Mouse (Mus musculus): Measurements from ENCODE around the gene Tgfbr2.

The Tgfbr2 gene

DNA sequence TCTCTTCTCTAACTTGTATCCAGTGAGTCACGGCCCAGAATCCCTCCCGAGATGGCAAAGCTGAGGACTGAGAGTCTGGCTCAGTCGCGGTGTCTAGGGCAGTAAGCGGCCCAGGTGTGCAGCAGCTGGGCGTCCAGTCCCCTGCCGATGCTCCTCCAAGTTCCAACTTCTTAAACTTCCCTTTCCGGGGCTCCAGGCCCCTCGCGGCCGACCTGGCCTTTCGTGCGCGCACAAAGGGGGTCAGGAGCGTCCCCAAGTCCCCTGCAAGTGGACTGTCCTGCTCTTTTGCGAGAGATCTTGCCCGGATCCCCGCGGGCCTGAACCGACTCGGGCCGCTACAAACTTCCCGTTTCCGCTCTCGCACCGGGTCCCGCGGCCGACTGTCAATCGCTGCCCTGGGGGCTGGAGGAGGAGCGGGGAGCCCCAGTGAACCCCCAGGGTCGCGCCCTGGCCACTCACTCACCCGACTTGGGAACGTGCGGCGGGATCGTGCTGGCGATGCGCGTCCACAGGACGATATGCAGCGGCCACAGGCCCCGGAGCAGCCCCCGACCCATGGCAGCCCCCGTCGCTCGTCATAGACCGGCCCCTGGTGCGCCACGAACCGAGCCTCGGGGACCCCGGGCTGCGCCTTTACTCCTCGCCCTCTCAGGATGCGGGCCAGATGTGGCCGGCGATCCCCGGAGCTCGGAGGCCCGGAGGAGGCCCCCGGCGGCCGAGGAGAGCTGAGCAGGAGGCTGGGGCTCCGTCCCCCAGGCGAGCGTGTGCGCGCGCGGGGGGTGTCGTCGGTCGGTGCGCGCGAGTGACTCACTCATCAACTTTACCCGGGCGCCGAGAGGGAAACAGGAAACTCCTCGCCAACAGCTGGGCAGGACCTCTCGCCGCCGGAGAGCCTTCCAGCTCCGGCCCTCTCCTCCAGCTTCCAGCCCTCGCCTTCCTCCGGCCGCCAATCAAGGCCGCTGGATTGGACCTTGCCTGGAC is at the start of gene Tgfbr2:
TSS of gene Tgfbr2 (minus strand) at position 880 of the 981 bp plus-strand sequence.
- DNase-seq (ENCODE audit: low read depth, low spot score): no peak

GRCm38 (mm10) chr9:116223368-116223767 is 48.2 kb upstream of the Tgfbr2 start:
- DNase-seq (ENCODE audit: low read depth, low spot score): peak; percentile 29

DNA sequence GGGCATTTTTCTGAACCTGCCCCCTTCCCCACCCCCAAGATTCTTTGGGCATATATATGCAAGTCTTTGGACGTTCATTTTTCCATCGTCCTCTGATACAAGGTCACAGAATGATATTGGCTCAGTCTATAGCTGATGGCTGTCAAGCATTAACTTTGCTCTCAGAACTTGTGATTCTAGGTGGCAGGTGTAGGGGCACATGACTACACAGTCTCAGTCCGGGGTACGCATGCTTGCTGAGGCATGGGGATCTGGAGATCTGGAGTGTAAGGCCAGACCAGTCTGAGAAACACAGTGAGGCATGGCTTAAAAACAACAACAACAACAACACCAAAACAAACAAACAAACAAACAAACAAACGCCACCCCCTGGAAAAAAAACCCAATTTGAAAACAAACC is 47.5 kb upstream of the Tgfbr2 start:
- no peak for DNase-seq (ENCODE audit: low read depth, low spot score)

DNA sequence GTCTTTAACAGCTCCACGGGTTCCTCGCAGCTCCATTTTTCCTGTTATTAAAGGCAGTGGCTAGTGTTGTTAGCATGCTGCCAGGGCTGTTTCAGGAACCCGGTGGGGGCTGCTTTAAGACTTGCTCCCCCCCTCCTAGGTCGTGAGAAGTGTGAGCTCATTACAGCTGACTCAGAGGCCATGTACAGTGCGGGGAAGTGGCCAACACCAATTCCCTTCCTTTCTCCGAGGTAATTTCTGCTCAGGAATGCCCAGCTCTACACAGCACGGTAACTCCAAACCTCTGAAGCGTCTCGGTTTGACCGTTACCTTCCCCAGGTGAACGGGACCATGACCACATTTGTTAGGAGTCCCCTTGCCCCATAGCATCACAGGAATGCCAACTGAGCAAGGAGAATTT is 46.8 kb upstream of the Tgfbr2 start:
- DNase-seq (ENCODE audit: low read depth, low spot score): no peak

GRCm38 (mm10) chr9:116221565-116221964 is 46.4 kb upstream of the Tgfbr2 start:
- DNase-seq (ENCODE audit: low read depth, low spot score): no peak

DNA sequence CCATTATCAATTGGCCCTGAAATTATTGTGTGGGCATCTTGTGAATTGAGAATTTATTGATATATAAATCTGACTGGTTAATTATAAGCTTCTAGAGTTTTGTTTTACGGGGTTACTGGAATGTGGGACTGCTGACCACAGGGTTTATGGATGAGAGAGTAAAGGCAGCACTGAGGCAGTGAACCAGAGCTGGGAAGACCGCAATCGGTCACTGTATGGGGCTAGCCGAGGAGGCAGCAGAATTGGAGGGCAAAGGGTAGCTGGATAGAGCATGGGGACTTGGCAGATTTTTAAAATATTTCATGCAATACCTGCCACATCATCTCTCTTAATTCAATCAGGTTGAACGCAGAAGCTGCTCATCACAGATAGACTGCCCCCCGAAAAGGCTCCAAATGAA is 45.5 kb upstream of the Tgfbr2 start:
- no peak for DNase-seq (ENCODE audit: low read depth, low spot score)

GRCm38 (mm10) chr9:116220159-116220515 is 45.0 kb upstream of the Tgfbr2 start:
- DNase-seq (ENCODE audit: low read depth, low spot score): no peak

- DNase-seq (ENCODE audit: low read depth, low spot score): no peak
These were observed 44.3 kb upstream of the Tgfbr2 start for GRCm38 (mm10) chr9:116219234-116220158.

DNA sequence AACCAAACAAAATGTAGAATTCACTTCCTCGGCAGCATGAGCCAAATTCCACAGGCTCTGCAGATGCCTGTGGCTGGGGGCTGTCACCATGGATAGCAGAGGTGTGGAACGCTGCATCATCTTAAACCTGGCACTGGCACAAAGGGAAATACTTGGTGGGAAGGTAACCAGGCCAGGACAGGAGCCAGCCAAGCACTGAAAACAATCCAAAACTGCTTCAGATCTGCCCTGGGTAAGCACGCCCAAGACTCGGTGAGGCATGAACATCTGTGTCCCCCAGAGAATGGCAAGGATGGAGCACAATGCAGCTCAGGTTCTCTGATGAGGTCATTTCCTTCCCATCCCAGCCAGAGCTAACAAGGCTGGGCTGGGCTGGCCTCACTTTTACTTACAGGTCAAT is 43.6 kb upstream of the Tgfbr2 start:
- DNase-seq (ENCODE audit: low read depth, low spot score): no peak

DNA sequence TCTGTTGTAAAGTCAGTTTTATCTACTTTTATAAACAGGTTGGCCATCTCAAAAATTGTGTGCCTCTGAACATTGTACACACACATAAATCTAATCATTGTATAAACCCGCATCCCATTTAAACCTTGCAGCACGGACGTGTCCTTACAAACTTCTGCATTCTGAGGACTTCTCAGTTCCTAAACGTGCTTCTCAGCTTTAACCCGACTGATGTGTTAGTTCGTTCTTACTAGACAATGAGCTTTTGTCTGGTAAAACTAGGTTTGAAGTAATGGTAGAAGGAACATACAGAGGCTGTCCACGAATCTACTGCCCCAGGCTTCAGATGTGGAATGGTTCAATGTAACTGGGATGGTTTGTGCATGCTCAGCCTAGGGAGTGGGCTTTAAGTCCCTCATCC is 41.9 kb upstream of the Tgfbr2 start:
- no peak for DNase-seq (ENCODE audit: low read depth, low spot score)

GRCm38 (mm10) chr9:116216677-116217076 is 41.5 kb upstream of the Tgfbr2 start:
- no peak for DNase-seq (ENCODE audit: low read depth, low spot score)

GRCm38 (mm10) chr9:116214296-116214695 is 39.1 kb upstream of the Tgfbr2 start:
- DNase-seq (ENCODE audit: low read depth, low spot score): no peak

GRCm38 (mm10) chr9:116212915-116213619 is 37.9 kb upstream of the Tgfbr2 start:
- DNase-seq (ENCODE audit: low read depth, low spot score): no peak

DNA sequence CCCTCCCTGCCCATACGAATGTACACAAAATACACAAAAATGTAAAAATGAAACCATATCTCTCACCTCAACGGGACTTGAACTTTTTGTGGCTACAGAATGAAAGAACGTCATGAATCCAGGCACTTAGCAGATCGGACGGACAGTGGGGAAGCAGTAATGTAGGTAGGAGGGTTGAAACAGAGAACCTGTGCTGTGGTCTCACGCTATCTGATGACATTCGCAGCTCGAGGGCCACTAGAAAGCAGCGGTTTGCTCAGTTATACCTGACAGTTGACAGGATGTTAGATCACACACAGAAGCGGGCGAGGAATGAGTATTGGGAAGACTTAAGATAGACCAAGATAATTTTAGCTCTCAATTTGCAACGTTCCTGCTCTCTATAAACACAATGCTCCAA is 36.9 kb upstream of the Tgfbr2 start:
- DNase-seq (ENCODE audit: low read depth, low spot score): no peak

GRCm38 (mm10) chr9:116208169-116208904 is 33.2 kb upstream of the Tgfbr2 start:
- no peak for DNase-seq (ENCODE audit: low read depth, low spot score)

DNA sequence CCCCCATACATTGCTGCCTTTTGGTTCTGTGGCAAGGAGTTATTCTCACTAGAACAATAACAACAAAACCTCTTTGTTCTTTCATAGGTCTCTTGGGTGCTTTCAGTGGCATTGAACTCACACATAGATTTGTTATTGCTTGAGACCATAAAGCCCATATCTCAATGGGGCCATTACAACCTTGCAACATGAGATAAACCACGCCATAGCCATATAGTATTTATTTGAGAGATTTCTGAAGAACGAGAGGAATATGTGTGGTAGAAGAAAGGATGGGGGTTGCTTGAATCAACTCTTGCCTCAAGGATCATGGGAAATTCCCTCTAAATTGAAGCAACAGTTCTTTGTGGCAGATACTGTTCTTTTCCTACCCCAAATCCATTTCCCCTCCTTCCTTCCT is 31.7 kb upstream of the Tgfbr2 start:
- no peak for DNase-seq (ENCODE audit: low read depth, low spot score)

- DNase-seq (ENCODE audit: low read depth, low spot score): no peak
These were observed 28.5 kb upstream of the Tgfbr2 start for GRCm38 (mm10) chr9:116203675-116204074.

DNA sequence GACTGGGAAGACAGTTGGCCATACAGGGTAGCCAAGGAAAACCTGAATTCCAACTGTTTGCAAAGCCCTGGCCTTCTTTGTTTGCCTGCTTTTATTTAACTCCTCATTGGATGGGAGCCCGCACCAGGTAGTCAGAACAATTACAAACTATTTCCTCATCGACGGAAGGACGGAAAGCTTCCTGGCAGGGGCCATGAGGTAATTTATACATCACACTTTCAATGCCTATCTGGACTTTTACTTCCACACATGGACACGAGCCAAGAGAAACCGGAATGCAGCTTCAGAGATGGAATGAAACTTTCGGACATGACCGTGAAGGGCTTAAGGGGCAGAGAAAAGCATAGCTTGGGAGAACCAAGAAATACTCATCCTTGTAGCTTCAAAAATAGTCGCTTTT is 24.0 kb upstream of the Tgfbr2 start:
- DNase-seq (ENCODE audit: low read depth, low spot score): no peak

- DNase-seq (ENCODE audit: low read depth, low spot score): no peak
These were observed 23.3 kb upstream of the Tgfbr2 start for GRCm38 (mm10) chr9:116198488-116198887.

- DNase-seq (ENCODE audit: low read depth, low spot score): no peak
These were observed 22.5 kb upstream of the Tgfbr2 start for GRCm38 (mm10) chr9:116197491-116198170.
